Mouse (Mus musculus) erythroblast, embryonic 14.5 days (primary cell): ENCODE data around the gene Hist1h1e. TPM values are rescaled to one million over a fixed set of nuclear protein-coding genes. Genes with fewer than 3 reads are reported as not detected.
"Not testable (repeated sequence)": the region's sequence is repeated elsewhere in the genome, so short reads cannot be mapped to it uniquely, and the experiment has no call there.

Source experiments
- H3K27me3 ChIP-seq: 2 replicates; pipeline ENCODE4 v1.6.1; 2012; ENCODE audit warnings: inconsistent platforms; ENCODE audit not compliant: control insufficient read depth
- H3K36me3 ChIP-seq: 2 replicates; pipeline ENCODE4 v1.6.1; 2012; ENCODE audit warnings: mild to moderate bottlenecking, inconsistent platforms; ENCODE audit not compliant: control insufficient read depth
- H3K4me1 ChIP-seq: 2 replicates; pipeline ENCODE4 v1.6.1; 2012; ENCODE audit warnings: inconsistent platforms; ENCODE audit not compliant: control insufficient read depth
- H3K4me3 ChIP-seq: replicated peaks from 2 replicates; pipeline ENCODE3; 2012; ENCODE audit warnings: moderate library complexity, mild to moderate bottlenecking, inconsistent platforms
- H3K9me3 ChIP-seq: 2 replicates; pipeline ENCODE4 v1.6.1; 2012; ENCODE audit warnings: low read length, inconsistent platforms, mixed read lengths; ENCODE audit not compliant: control insufficient read depth
- GATA1 ChIP-seq: IDR thresholded peaks from 2 replicates; pipeline ENCODE4 v1.6.1; 2012; ENCODE audit warnings: low read length, inconsistent platforms, mixed read lengths
- TAL1 ChIP-seq: IDR thresholded peaks from 3 replicates; pipeline ENCODE4 v1.6.1; 2012; ENCODE audit warnings: low read length, inconsistent platforms, mixed read lengths
- polyA plus RNA-seq: library from polyadenylated mRNA; stranded (reverse); fragments of >175 nt; gene quantifications from 2 replicates; pipeline ENCODE4 v1.2.3, GENCODE M21; 2012

The Hist1h1e gene
- polyA plus RNA-seq, 1 experiment, result 8.5 TPM

DNA sequence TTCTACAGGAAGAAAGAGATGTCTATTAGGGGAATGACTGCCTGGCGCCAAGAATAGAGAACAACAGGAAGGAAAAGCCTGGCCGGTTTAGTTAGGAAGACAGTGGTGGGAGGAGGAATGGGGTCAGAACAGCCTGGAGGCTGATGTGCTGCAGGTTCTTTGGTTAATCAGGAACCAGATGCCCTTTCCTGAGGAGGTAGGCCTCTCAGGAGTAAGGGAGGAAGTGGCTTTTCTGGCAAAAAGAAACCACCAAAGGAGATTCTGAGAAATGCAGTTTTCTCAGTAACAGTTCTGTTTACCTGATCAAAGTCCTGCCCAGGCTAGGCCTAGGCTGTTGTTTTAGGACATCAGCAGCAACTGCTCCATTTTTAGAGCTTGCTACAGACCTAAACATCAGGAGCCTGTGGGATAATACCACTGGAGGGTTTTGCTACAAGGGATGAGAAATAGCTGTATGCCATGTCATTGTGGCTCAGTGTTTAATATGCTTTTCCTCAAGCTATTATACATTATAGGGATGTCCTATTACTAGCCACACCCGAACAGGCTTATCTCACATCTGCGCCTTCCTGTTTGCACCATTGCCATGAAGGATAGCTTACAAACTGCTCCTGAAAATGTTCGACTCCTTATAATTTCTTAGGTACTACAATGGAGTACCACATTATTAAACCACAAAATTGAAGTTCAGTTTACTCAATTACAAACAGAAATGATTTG is 29.1 kb downstream of the Hist1h1e start:
- no peaks in the 10 kb centered on the region for H3K27me3 ChIP-seq
- H3K4me1 ChIP-seq, result peaks cover 74% of the 10 kb centered on the region
- peaks cover 11% of the 10 kb centered on the region for H3K36me3 ChIP-seq
- no peak overlapping the region for H3K4me3 ChIP-seq
- TF ChIP-seq TAL1 (no peak), GATA1 (peak; percentile 59)
- peaks cover 3% of the 10 kb centered on the region; the same call in 1 of the 2 replicates for H3K9me3 ChIP-seq

DNA sequence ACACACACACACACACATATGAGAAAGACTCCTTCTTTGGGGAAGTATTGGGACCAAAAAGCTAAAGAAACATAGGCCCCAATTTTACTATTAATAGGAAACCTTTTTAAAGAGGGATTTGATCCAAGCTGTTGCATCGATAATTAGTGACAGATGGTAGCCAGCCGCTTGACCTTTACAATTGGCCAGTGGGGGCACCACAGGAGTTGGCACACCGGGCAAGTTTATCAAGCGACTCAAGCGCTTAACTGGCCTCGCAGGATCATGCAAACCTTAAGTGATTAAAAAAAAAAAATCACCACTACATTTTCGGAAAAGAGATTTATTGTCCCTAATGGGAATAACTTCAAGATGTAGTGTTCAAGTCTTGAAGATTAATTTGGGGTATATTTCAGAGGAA is 29.7 kb downstream of the Hist1h1e start:
- H3K36me3 ChIP-seq, result peaks cover 11% of the 10 kb centered on the region
- H3K4me3 ChIP-seq, result no peak overlapping the region
- peaks cover 3% of the 10 kb centered on the region; the same call in 1 of the 2 replicates for H3K9me3 ChIP-seq
- H3K27me3 ChIP-seq, result no peaks in the 10 kb centered on the region
- H3K4me1 ChIP-seq, result peaks cover 73% of the 10 kb centered on the region
- TF ChIP-seq GATA1, result no peak
- TF ChIP-seq TAL1, result no peak

DNA sequence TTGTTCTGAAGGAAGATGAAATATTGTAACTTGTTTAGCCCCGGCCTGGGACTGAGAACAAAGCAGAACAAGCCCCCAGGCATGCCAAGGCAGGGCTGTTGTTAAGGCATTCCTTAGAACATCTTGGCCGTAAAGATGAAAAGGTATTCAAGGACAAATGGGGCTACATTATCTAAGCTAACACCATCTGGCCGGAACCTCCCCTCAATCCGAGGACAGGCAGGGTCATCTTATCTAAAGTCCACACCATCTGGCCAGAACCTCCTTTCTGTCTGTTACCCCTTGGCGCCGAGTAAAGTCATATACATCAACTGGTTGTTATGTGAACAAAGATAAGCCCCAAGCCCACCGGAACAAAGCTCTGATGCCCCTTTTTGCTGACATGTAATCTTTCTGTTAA is 30.5 kb downstream of the Hist1h1e start:
- not testable (repeated sequence) for H3K4me3 ChIP-seq, H3K9me3 ChIP-seq, H3K27me3 ChIP-seq, H3K36me3 ChIP-seq
- peaks cover 69% of the 10 kb centered on the region for H3K4me1 ChIP-seq

DNA sequence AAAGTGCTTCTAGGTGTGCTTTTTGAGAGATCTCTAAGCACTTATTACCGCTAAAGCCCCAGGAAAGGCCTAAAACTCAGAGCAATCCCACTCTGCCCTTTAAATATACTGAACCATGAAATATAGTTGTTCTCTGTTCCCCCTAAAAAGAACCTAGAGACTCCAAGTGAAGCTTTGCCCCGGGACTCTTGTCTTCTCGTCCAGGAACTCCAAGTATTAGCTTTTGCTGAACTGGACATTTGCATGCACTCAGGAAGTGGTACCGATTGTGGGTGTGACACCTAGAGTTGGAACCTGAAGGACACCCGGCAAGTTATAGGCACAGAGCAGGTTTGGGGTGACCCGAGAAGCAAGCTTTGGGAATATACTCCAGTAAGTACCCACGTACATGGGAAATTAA is 31.2 kb downstream of the Hist1h1e start:
- H3K4me3 ChIP-seq, result no peak overlapping the region
- peaks cover 69% of the 10 kb centered on the region for H3K4me1 ChIP-seq
- no peak for TF ChIP-seq GATA1
- no peak for TF ChIP-seq TAL1
- H3K27me3 ChIP-seq, result no peaks in the 10 kb centered on the region
- peaks cover 5% of the 10 kb centered on the region for H3K36me3 ChIP-seq
- peaks cover 3% of the 10 kb centered on the region; the same call in 1 of the 2 replicates for H3K9me3 ChIP-seq

DNA sequence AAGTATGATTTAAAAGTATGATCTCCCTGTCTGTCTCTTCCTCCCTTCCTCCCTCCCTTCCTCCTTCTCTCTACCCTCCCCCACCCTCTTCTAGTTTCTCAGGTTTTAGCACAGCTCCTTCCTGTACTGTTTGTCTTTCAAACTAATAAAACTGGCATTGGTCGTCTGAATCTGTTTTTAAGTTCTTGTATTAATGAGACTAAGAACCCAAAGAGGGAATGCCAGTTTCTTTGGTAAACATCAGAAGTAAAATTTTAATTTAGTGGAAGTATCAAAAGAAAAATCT is 35.5 kb downstream of the Hist1h1e start:
- peaks cover 58% of the 10 kb centered on the region for H3K4me1 ChIP-seq

DNA sequence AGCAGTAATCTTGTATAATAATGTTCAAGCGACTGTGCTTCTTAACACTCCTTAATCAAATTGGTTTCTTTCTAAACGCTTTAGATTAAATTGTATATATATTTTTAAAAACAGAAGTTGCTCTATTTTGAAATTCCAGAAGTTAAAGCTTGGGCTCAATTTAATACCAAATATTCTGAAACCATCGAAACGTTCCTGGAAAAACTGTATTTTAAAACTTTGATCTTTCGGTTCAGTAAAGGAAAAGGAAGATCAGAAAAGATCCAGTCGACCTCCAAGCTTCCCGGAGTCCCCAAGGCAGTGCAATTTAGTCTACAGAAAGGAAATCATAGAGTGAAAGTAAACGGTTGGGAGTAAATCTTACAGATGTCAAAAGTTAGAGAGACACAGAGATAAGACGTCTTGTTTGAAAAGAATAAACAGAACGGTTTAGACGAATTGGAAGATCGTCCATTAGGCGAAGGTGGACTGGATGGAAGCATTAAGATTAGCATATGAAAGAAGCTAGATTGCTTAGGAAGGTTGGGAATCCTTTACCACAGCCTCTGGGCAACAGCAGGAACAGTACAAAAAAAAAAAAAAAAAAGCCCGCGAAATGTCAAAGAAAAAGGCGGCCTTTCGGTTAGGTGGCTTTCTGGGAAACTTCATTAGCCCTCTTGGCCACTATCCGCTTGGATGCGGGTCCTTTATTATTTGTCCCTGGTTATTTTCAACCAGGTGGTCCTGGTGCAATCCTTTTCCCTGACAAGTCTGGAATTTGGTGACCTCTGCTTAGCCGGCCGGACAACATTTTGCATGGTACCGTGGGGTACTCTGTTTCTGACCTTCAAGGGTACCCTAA is 36.0 kb downstream of the Hist1h1e start:
- Histone ChIP-seq H3K4me3 (peak overlapping the region; percentile 67), H3K27me3 (no peaks in the 10 kb centered on the region), H3K36me3 (peaks cover 4% of the 10 kb centered on the region; the same call in 1 of the 2 replicates), H3K9me3 (no peaks in the 10 kb centered on the region), H3K4me1 (peaks cover 61% of the 10 kb centered on the region)
- TF ChIP-seq GATA1 (no peak), TAL1 (no peak)

More for the DNA sequence above, 35.5 kb downstream of the Hist1h1e start:
- Histone ChIP-seq H3K9me3 (peaks cover 2% of the 10 kb centered on the region; the same call in 1 of the 2 replicates), H3K27me3 (no peaks in the 10 kb centered on the region), H3K36me3 (peaks cover 6% of the 10 kb centered on the region), H3K4me3 (peak overlapping the region; percentile 67)
- TF ChIP-seq GATA1 (no peak), TAL1 (no peak)

DNA sequence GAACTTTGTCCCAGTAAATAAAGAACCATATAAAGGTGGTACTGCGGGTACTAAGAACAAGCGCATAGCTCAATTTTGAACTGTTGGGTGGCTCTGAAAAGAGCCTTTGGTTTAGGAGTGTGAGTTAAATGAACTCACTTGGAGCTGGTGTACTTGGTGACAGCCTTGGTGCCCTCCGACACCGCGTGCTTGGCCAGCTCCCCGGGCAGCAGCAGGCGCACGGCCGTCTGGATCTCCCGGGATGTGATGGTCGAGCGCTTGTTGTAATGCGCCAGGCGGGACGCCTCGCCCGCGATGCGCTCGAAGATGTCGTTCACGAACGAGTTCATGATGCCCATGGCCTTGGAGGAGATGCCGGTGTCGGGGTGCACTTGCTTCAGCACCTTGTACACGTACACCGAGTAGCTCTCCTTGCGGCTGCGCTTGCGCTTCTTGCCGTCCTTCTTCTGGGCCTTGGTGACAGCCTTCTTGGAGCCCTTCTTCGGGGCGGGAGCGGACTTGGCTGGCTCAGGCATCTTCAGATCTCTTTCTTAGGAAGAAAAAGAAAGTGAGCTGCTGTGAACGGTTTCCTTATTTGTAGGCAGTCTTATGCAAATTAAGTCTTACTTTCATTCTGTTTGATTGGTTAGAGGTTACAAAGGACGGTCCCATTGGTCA is 36.8 kb downstream of the Hist1h1e start:
- H3K36me3 ChIP-seq, H3K9me3 ChIP-seq, H3K27me3 ChIP-seq: not testable (repeated sequence)
- peak overlapping the region; percentile 67 for H3K4me3 ChIP-seq
- peaks cover 67% of the 10 kb centered on the region for H3K4me1 ChIP-seq

DNA sequence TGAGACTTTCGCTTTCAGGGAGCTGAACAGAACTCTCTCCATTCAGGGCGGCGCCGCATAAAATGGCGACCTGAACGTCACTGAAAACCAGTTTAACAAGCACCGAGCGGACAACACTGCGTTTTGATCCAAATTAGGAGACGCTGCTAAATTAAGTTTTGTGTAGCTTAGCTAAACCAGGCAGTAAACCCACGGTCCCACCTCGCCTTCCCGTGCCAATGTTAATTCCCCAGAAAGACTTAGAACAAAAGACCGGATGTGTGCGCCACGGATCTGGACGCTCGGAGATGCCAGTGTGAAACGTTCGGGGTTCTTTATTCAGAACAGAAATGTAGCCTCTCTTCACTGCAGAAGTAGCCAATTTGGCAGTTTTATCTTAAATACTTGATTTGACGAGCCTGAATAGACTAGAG is 37.3 kb downstream of the Hist1h1e start:
- peaks cover 71% of the 10 kb centered on the region for H3K4me1 ChIP-seq
- H3K27me3 ChIP-seq, result no peaks in the 10 kb centered on the region

DNA sequence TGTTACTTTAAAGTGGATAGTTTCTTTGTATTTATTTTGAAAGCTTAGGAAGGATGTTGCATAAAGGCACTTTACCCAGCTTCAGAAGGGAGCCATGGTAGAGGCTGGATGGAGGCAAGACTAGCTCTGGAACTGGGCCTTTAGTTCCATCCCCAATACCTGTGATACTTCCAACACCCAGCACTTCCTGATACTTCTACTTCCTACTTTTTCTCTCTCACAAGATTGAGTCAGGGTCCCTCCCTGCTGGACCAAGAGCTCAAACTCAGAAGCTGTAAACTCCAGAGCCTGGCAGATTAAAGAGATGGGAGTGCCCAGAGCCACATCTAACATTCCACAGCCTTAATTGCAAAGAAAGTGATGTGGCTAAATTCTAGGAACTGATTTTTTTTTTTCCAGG is 38.0 kb downstream of the Hist1h1e start:
- no peaks in the 10 kb centered on the region for H3K9me3 ChIP-seq
- no peak for TF ChIP-seq GATA1
- TF ChIP-seq TAL1, result no peak
- peaks cover 74% of the 10 kb centered on the region for H3K4me1 ChIP-seq
- H3K27me3 ChIP-seq, result no peaks in the 10 kb centered on the region
- H3K36me3 ChIP-seq, result peaks cover 7% of the 10 kb centered on the region
- H3K4me3 ChIP-seq, result peak overlapping the region; percentile 67

More for the DNA sequence above, 37.3 kb downstream of the Hist1h1e start:
- peak overlapping the region; percentile 67 for H3K4me3 ChIP-seq
- H3K36me3 ChIP-seq, result peaks cover 4% of the 10 kb centered on the region; the same call in 1 of the 2 replicates
- TF ChIP-seq TAL1 (no peak), GATA1 (no peak)
- no peaks in the 10 kb centered on the region for H3K9me3 ChIP-seq
